Mouse (Mus musculus) spleen, adult 2 months (tissue): ENCODE data around the gene Loxl4.

Source experiments
- CTCF ChIP-seq: fragments of 200-500 bp; IDR thresholded peaks from 2 replicates; pipeline ENCODE4 v1.5.1; 2011; ENCODE audit warnings: mild to moderate bottlenecking, inconsistent platforms; ENCODE audit not compliant: insufficient read depth, insufficient read length, insufficient replicate concordance; ENCODE audit errors: extremely low read depth
- POLR2A ChIP-seq: fragments of 200-500 bp; IDR thresholded peaks from 2 replicates; pipeline ENCODE4 v1.6.1; 2011; ENCODE audit warnings: low read depth, low read length, inconsistent platforms

GRCm38 (mm10) chr19:42602576-42602975 lies 10.0 kb downstream of the Loxl4 start:
- TF ChIP-seq POLR2A (no peak), CTCF (no peak)
